29 mouse cellular contexts compared by ENCODE assay signal in the genomic region with DNA sequence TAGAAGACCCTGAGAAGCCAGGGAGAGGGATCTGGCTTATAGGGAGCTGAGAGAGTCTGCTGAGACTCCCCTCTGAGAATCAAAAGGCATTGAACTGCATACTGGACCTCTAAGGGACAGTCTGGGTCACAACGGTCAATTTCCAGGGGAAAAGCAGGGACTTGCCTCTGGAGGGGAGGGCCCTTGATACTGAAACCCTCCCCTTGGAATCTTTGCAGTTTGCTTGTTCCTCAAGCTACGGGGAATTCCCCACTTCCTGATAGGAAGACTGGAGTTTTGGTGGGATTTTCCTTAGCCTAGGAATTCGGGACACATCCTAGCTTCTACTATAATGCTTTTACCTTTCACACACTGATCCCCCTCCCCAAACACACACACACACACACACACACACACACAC. TPM values are rescaled to one million over a fixed set of nuclear protein-coding genes. Genes with fewer than 3 reads are reported as not detected.
A peak's percentile ranks its signal among the peaks of the same experiment; 100 is the strongest.
DNase-seq lines count a peak whose midpoint lies in the region; ATAC-seq lines count a peak whose summit lies in the region.
"Had no signal": no experiment of that assay in that cellular context is flagged by ENCODE, and none has a peak within 500 bp of the region (broad histone marks: within the 10 kb centered on the region; RNA-seq: fewer than 3 reads in every experiment).

No protein-coding gene starts in this region.

- H3K4me2 ChIP-seq in heart, embryonic 12.5 days: 0 out of 2 replicates have a peak overlapping the region, but pooled peaks have one; percentile 18
- H3K4me2 ChIP-seq in limb, embryonic 13.5 days (replicated peaks): no peak overlapping the region
- H3K4me2 ChIP-seq: embryonic facial prominence, embryonic 12.5 days; forebrain, embryonic 15.5 days; hindbrain, embryonic 13.5 days; limb, embryonic 12.5 days; liver, embryonic 13.5 days; midbrain, embryonic 15.5 days; neural tube, embryonic 12.5 days had no signal

- no peak for DNase-seq in heart, postnatal 14 days
- no peak for DNase-seq in limb, embryonic 10.5 days (ENCODE audit: low spot score)
- DNase-seq in 3T3-L1 (ENCODE audit: low read depth, low spot score): peak; percentile 73
- no peak for DNase-seq in testis, postnatal 14 days (ENCODE audit: low spot score)
- DNase-seq: adrenal gland, postnatal 10 days; cerebellum, adult 11 months; cerebellum, adult 9-10 months; cerebellum, postnatal 36 days; kidney, adult 11 months; kidney, postnatal 14 days; liver, embryonic 13.5 days; lung, adult 18-20 months; lung, postnatal 4 days; right cerebral cortex, postnatal 4 days; thymus, adult 2 months; thymus, postnatal 36 days had no signal

- H3K27me3 ChIP-seq in heart, embryonic 12.5 days (replicated peaks): no peaks in the 10 kb centered on the region; the same call in 1 of the 2 replicates
- H3K27me3 ChIP-seq in limb, embryonic 13.5 days: peaks cover 4% of the 10 kb centered on the region; the same call in 1 of the 2 replicates
- H3K27me3 ChIP-seq in limb, embryonic 10.5 days (ENCODE audit: low read depth, poor library complexity, severe bottlenecking): 0 out of 2 replicates have a peak, but pooled peaks cover 16% of the 10 kb centered on the region
- H3K27me3 ChIP-seq: embryonic facial prominence, embryonic 12.5 days; forebrain, embryonic 15.5 days; midbrain, embryonic 15.5 days; neural tube, embryonic 12.5 days; Patski had no signal

- H3K9ac ChIP-seq in heart, embryonic 12.5 days: 0 out of 2 replicates have a peak overlapping the region, but pooled peaks have one; percentile 3
- H3K9ac ChIP-seq in limb, embryonic 13.5 days: 0 out of 2 replicates have a peak overlapping the region, but pooled peaks have one; percentile 25
- H3K9ac ChIP-seq: embryonic facial prominence, embryonic 12.5 days; forebrain, embryonic 15.5 days; hindbrain, embryonic 13.5 days; limb, embryonic 12.5 days; liver, embryonic 13.5 days; midbrain, embryonic 15.5 days; neural tube, embryonic 12.5 days had no signal

- no peak for ATAC-seq in heart, embryonic 12.5 days (ENCODE audit: insufficient number of reproducible peaks, low FRiP score)
- no peak for ATAC-seq in limb, embryonic 13.5 days (ENCODE audit: low FRiP score, low read depth)
- ATAC-seq: forebrain, embryonic 15.5 days; midbrain, embryonic 15.5 days had no signal

- intact Hi-C loops in heart, postnatal 14 days (cut with DNase I): no loop called here

- peaks cover 24% of the 10 kb centered on the region for H3K4me1 ChIP-seq in heart, embryonic 12.5 days (replicated peaks)
- peaks cover 16% of the 10 kb centered on the region; the same call in 1 of the 2 replicates for H3K4me1 ChIP-seq in limb, embryonic 13.5 days
- peaks cover 16% of the 10 kb centered on the region for H3K4me1 ChIP-seq in limb, embryonic 10.5 days
- peaks cover 20% of the 10 kb centered on the region for H3K4me1 ChIP-seq in brown adipose tissue, adult 24 weeks (ENCODE audit: control insufficient read depth, insufficient read depth, insufficient read length, low read length)
- H3K4me1 ChIP-seq: forebrain, embryonic 15.5 days; liver, embryonic 13.5 days; midbrain, embryonic 15.5 days had no signal

- H3K9me3 ChIP-seq in heart, embryonic 12.5 days (replicated peaks): no peaks in the 10 kb centered on the region
- no peaks in the 10 kb centered on the region for H3K9me3 ChIP-seq in limb, embryonic 13.5 days
- no peaks in the 10 kb centered on the region for H3K9me3 ChIP-seq in limb, embryonic 10.5 days (replicated peaks)
- H3K9me3 ChIP-seq: embryonic facial prominence, embryonic 12.5 days; forebrain, embryonic 10.5 days; forebrain, embryonic 15.5 days; hindbrain, embryonic 13.5 days; limb, embryonic 12.5 days; liver, embryonic 13.5 days; megakaryocyte, embryonic 14.5 days; midbrain, embryonic 15.5 days; neural tube, embryonic 12.5 days had no signal

- no peak overlapping the region for H3K4me3 ChIP-seq in heart, embryonic 12.5 days
- no peak overlapping the region for H3K4me3 ChIP-seq in limb, embryonic 13.5 days
- H3K4me3 ChIP-seq in limb, embryonic 10.5 days: no peak overlapping the region
- H3K4me3 ChIP-seq in brown adipose tissue, adult 24 weeks (ENCODE audit: insufficient read depth, low read depth, low read length): no peak overlapping the region
- H3K4me3 ChIP-seq: embryonic facial prominence, embryonic 12.5 days; forebrain, embryonic 10.5 days; forebrain, embryonic 15.5 days; hindbrain, embryonic 13.5 days; limb, embryonic 12.5 days; liver, embryonic 13.5 days; megakaryocyte, embryonic 14.5 days; midbrain, embryonic 15.5 days; neural tube, embryonic 12.5 days had no signal

- no peak overlapping the region for H3K27ac ChIP-seq in heart, embryonic 12.5 days (ENCODE audit: poor library complexity, severe bottlenecking)
- no peak overlapping the region for H3K27ac ChIP-seq in limb, embryonic 13.5 days
- no peak overlapping the region for H3K27ac ChIP-seq in limb, embryonic 10.5 days
- H3K27ac ChIP-seq in brown adipose tissue, adult 24 weeks (replicated peaks; ENCODE audit: low read depth, low read length): peak overlapping the region; percentile 42; the same call in 1 of the 2 replicates
- H3K27ac ChIP-seq: embryonic facial prominence, embryonic 12.5 days; forebrain, embryonic 15.5 days; hindbrain, embryonic 13.5 days; limb, embryonic 12.5 days; liver, embryonic 13.5 days; midbrain, embryonic 15.5 days; neural tube, embryonic 12.5 days; stomach, postnatal 0 days had no signal

- no peaks in the 10 kb centered on the region for H3K36me3 ChIP-seq in heart, embryonic 12.5 days
- H3K36me3 ChIP-seq in limb, embryonic 13.5 days: no peaks in the 10 kb centered on the region
- no peaks in the 10 kb centered on the region for H3K36me3 ChIP-seq in limb, embryonic 10.5 days
- H3K36me3 ChIP-seq: embryonic facial prominence, embryonic 12.5 days; forebrain, embryonic 10.5 days; forebrain, embryonic 15.5 days; hindbrain, embryonic 13.5 days; limb, embryonic 12.5 days; liver, embryonic 13.5 days; midbrain, embryonic 15.5 days; neural tube, embryonic 12.5 days had no signal

- WGBS in heart, embryonic 12.5 days: 23% methylated on average over 3 of the region's 3 CpGs
- WGBS in limb, embryonic 13.5 days: 42% methylated on average over 3 of the region's 3 CpGs
- 38% methylated on average over 3 of the region's 3 CpGs for WGBS in limb, embryonic 10.5 days

RNA-seq across cellular contexts. Expression of a gene that starts 15.5 kb away (rescaled TPM):
- polyA plus RNA-seq in heart, embryonic 12.5 days (2016; fragmentation: Nextera tagmentation; extraction: Ambion mirVana): 12.7 and 12.8 TPM in 2 replicates
- 10 to 100 TPM; 25.5 to 33.6 TPM for total RNA-seq in heart, postnatal 14 days (2021)
- polyA plus RNA-seq in limb, embryonic 13.5 days (2015; fragmentation: Nextera tagmentation; extraction: Ambion mirVana): 8.8 and 10.2 TPM in 2 replicates
- 3.4 and 4.6 TPM in 2 replicates for polyA plus RNA-seq in limb, embryonic 10.5 days (2016; fragmentation: Nextera tagmentation; extraction: Ambion mirVana)
- 5.6 and 14.8 TPM in 2 replicates for polyA plus RNA-seq in brown adipose tissue, adult 24 weeks (2012; ENCODE audit: insufficient read depth, insufficient read length, missing spikeins)
